Mouse (Mus musculus): Measurements from ENCODE around the gene Ttc28.

The Ttc28 gene

DNA sequence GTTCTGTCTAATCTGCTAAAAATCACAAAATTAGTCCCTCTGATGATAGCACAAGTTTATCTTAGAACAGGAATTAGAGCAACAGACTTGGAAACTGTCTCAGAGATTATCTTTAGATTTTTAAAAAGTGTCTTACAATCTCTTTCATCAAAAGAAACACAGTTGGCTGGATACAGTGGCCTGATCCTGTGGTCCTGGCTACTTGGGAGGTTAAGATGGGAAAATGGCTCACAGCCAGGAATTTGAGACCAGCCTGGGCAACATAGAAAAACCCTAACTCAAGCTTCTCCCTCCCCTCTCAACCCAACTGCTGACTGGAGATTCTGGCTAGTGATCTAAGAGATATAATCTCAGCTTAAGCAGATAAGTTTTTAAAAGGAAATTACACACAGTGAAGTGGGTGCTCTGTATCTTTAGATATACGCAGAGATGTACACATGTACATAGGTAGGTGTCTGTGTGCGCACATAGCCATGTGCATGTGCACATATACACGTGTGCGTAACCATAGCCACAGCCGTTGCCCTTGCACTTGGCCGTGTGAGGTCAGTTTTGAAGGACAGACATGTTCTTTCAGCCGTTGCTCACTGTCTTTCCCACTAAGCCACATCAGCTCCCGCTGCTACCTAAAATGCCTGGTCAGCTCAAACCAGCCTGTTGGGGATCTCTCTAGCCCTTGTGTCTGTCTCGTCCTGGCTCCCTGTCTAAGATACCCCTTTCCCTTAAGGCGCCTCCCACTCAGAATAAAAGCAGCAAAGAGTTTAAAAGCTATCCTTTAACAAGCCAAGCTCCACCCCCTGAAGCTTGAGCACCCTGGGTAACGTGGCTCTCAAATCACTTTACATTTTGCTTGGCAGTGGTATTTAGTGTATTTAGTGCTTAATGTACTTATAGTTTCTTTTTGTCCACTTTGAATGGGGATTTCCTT lies 217.9 kb downstream of the Ttc28 start:
- DNase-seq (ENCODE audit: low spot score in 2 of 2), result no peak

DNA sequence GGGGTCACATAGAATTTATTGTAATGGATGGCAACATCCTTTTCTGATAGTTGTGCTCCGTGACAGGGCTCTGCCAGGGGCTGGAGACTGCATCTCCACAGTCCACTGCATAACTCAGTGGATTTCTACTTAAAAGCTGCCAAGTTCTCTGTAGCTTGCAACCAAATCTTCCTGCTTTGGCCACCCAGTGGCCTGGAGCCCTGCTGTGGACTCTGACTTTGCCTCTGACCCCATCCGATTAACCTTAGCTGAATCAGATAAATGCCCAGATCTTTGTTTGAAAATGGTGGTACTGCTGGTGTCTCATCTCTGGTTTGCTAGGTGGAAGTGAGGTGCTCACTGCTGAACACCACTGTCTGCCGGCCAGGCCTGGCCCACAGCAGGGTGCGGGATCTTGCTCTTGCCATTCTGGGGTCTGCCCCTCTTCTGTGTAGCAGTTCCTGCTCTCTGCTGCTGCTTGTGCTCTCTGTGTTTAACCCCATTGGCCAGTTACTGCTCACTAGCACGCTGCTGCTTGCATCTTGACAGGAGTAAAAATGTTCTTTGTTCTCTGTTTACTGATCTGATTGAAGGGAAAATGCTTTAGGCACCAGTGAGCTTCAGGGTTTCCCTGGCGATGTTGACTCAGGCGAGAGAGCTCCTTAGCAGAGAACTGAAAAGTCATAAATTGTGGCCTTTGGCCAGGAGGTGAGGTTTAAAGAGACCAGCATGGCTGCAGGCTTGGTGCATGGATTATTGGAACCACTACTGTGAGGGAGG lies 219.1 kb downstream of the Ttc28 start:
- no peak for DNase-seq (ENCODE audit: low spot score in 2 of 2)

DNA sequence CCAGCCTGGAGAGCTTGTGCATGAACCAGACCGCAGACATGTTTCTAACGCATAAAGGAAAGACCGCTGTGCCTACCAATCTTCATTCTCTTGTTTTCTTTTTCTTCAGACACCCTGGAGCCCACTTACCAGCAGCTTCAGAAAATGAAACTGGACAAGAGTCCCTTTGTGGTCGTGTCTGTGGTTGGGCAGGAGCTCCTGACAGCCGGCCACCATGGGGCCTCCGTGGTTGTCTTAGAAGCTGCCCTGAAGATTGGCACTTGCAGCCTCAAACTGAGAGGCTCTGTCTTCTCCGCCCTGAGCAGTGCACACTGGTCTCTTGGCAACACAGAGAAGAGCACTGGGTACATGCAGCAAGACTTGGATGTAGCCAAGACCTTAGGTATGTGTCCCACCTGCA lies 221.0 kb downstream of the Ttc28 start:
- no peak for DNase-seq (ENCODE audit: low spot score in 2 of 2)

- DNase-seq (ENCODE audit: low spot score in 2 of 2), result no peak
Measured at GRCm38 (mm10) chr5:111101383-111101932, 221.9 kb downstream of the Ttc28 start.

GRCm38 (mm10) chr5:111104801-111105200 lies 225.2 kb downstream of the Ttc28 start:
- no peak for DNase-seq (ENCODE audit: low spot score in 2 of 2)

DNA sequence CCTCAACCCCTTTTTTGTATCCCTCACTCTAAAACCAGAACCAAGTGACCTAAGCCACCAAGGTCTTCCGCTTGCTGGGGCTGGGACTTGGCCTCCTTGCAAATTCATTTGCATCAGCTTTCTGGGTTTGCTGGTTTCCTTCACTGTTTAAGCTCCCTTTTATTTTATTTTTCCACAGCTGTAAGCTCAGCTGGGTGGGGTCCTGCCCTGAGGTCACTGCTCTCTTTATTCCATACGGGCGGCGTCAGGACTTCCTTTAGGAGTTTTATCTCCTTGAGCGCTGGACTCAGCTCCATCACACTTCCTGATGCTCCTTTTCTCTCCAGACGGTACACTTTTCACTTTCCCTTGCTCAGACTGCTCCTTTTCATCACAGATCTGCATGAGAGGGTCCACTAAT lies 231.8 kb downstream of the Ttc28 start:
- no peak for DNase-seq (ENCODE audit: low spot score in 2 of 2)

GRCm38 (mm10) chr5:111113183-111113582 lies 233.6 kb downstream of the Ttc28 start:
- DNase-seq (ENCODE audit: low spot score in 2 of 2), result no peak

DNA sequence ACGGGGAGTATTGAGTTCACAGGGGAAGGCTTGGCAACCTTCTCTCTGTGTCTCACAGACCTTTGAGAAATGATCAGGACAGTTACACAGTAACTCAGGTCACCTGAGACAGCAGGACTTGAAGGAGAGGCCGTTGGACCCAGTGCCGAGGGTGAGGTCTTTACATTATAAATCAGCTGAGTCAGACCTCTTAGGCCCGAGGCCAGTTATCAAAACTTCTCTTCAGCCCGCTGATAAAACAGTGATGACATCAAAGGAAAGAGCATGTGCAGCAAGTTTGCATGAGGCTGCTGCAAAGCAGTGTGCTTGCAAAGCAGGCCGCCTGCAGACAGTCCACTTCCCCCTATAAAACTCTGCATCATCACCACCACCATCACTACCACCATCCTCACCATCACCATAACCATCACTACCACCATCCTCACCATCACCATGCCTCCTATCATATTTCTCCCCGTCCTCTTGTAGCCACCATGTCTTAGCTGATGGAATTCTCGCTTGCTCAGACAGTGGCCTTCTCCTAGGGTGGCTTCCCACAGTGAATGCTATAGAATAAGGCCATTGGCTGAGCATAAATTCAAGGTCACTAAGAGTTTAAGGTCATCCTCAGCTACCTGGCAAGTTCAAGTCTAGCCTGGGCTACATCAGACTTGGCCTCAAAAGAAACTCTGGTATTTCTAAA lies 234.2 kb downstream of the Ttc28 start:
- no peak for DNase-seq (ENCODE audit: low spot score in 2 of 2)

DNA sequence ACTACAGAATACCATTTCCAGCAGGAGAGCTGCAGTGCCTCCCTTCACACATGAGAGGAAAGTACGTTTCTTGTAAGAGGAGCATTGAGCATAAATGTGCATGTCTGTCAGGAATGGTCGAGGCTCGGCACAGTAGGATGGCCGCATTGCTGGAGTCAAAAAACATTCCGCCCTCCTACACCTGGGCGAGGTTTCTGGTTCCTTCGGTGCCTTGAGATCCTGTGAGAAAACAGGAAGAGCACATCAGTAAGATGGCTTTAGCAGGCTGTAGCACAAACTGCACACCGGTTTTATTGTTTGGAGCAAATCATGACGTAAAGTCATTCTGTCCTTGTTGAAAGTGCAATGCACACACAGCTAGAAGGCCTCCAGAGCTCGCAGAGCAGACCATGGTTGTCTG lies 235.0 kb downstream of the Ttc28 start:
- DNase-seq (ENCODE audit: low spot score in 2 of 2), result no peak

DNA sequence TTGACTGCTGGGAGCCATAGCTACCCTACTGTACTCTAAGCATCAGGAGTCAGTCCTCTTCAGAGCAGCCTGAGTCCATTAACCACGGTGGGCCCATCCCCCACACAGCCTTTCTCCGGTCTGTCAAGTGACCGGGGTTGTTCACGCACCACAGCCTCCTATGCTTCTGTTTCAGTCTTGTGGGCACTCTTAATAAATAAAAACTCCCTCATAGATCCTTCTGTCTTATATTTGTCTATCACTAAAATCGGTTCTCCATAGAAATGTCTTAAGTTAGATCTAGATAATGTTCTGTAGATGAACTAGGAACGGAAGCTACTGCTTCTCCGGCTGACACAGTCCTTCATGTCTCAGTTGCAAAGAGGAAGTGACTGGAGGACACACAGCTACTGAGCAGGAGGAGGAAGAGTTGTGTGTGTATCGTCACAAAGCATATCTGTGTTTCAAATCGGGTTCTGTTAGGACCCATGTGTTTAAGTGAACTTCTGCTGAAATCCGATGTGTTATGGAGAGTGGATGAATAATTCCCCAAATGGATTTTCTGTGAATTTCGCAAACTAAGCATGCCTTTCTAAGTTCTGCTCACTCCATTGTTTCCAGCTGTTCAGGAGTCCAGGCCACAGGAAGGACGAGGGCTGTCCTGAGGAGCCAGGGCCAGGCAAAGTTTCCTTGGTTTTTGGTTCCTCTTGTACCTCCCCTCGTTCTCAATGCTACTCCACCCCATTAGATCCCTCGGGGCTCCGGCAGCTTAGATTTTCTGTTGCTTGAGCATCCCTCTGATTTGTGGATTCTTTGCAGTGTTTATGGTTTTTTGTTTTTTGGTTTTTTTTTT lies 236.1 kb downstream of the Ttc28 start:
- DNase-seq (ENCODE audit: low spot score in 2 of 2), result peak in 1 of 2 experiments; percentile 32

GRCm38 (mm10) chr5:111119805-111120204 lies 240.2 kb downstream of the Ttc28 start:
- DNase-seq (ENCODE audit: low spot score in 2 of 2), result no peak

DNA sequence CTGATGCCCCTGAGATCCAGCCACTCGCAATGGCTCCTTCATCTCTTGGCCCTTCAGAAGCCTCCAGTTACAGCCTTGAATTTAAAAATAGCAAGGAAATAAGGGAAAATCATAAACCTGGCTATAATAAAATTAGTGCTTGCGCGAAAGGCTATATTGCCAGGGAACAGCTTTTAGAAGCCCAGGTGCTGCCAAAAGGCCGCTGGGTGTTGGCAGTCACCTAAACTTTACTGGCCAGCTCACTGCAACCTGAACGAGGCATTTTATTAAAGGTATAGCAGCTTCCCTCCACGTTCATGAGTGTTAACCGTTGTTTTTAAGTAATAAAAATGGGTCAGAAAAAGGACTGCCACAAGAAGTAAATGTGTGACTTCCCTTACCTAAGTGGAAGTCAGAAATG lies 240.7 kb downstream of the Ttc28 start:
- no peak for DNase-seq (ENCODE audit: low spot score in 2 of 2)

DNA sequence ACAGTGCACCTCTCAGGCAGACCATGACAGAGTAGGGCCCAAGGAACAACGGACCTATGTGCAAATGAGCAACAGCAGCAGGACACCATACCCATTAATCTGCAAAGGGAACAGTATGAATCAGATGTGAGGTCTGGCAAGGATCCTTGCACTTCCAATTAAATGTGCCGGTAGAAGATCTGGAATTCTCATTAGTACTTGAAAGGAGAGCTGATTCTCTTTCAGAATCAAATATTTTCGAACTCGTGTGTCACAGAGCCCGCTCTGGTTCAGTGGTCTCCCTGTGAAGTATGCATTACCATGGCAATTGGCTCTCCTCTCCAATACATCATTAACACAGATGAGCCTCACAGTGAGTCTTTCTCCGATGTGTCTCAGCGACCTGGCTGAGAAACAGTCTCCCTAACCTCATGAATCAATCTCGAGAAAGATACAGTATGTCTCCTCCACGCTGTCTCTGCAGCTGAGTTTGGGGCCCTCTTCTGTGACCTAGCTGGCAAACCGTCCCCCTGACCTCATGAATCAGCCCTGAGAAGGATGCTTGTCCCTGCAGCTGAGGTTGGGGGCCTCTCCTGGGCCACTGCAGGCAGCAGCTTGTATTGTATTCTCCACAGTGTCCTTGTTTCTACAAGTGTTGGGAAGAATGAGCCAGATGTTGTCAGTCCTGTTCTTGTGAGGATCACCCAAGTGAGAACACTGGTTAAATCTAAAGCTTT lies 241.3 kb downstream of the Ttc28 start:
- no peak for DNase-seq (ENCODE audit: low spot score in 2 of 2)

GRCm38 (mm10) chr5:111122332-111123049 lies 242.9 kb downstream of the Ttc28 start:
- no peak for DNase-seq (ENCODE audit: low spot score in 2 of 2)

DNA sequence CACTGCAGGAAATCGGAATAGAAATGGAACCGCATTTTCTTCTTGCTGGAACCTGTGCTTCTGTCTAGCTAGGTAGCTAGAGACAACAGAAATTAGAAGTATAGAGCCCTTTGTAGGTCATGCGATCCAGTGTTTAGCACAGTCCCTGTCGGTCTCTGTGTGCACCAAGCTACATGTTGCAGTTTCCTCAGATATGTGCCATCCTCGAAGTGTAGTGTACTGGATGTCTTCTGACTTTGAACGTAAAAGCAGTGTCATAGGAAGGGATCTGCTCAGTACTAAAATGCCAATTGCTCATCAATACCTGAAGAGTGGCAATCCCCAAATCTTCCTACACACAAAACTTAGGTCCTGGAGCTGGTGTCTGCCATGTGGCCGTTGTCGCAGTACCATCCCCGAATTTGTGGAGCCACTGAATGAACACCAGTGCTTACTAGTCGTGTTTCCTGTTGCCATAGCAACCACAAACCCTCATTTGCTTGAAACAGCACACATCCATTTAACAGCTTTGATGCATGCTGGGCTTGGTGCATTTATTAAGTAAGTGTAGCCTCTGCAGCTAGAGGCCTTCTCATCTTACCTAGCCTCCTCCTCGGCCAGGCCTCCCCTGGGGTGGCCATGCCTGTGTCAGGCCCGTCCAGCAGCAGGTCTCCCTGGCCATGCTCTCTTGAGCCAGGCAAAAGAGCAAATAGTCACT lies 243.6 kb downstream of the Ttc28 start:
- DNase-seq (ENCODE audit: low spot score in 2 of 2), result no peak

DNA sequence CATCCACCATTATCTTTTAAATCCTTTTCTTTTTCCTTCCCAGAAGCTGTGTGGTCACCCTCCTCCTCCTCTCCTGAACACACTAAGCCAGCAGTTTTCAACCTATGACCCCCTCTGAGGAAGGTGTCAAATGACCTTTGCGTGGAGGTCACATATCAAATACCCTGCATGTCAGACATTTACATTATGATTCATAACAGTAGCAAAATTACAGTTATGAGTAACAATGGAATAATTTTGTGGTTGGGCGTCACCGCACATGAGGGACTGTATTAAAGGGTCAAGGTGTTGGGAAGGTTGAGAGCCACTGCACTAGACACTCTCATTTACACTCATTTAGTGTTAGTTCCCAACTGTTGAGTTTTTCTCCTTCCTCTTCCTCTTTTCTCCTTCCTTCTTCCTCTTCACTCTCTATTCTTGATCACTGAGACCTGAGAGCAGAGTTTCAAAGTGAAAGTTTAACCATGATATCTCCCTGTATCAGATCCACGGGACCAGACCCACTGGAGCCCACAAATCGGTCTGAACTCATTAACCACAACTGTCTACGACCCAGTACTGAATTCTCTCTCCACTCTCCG lies 245.1 kb downstream of the Ttc28 start:
- no peak for DNase-seq (ENCODE audit: low spot score in 2 of 2)

DNA sequence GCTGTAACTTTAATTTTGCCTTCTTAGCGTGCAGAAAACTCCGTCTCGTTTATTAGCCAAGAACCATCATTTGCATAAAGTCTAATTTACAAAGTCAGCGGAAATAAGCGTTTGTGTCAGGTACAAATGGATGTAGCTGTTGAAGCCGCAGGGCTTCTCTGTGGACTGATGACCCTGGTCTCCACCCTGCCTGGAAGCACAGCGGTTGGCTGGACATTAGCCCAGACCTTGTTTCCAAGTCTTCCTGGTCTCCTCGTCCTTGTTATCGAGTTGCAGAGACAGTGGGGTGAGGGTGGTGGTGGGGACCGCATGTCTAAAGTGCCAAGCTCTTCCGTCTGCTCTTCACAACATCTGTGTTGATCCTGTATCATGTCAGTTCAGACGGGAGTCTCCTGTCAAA lies 246.1 kb downstream of the Ttc28 start:
- DNase-seq (ENCODE audit: low spot score in 2 of 2), result no peak

DNA sequence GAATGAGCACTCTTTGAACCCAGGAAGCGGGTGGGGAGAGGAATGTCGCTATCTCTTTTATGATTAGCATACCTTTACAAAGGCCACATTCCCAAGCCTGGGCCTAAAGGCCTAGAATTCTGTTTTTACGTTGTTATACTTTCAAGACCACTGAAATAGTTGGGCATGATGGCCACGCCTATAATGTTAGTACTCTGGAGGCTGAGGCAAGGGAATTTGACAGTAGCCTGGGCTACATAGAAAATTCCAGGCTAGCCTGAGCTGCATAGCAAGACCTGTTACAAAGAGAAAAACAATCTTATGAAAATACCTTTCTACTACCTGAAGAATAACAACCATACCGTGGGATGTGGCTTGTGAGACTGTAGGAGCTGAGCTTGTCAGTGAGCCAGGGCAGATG lies 248.2 kb downstream of the Ttc28 start:
- no peak for DNase-seq (ENCODE audit: low spot score in 2 of 2)

DNA sequence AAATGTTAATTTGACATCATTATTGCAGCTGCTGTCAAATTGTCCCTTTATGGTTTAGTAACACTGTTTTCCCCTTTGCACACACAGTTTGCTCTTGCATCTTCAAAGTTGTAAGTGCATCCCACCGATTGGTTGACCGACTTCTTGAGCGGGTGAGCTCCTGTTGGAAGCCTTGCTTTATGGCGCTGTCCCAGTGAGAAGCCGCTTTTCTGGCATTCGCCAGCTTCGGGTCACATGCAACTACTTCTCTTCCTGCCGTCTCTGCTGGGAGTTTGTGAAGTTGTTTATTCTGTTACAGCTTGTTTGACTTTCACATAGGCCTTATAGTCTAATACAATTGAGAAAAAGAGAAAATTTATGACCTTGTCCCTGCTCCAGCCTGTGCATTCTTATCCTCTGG lies 250.5 kb downstream of the Ttc28 start:
- no peak for DNase-seq (ENCODE audit: low spot score in 2 of 2)
